Mouse (Mus musculus) olfactory bulb, adult 2 months (tissue): ENCODE results near the gene Rgs11.

Experiments
- CTCF ChIP-seq: fragments of 200-500 bp; IDR thresholded peaks from 2 replicates; pipeline ENCODE4 v1.5.1; 2012; ENCODE audit warnings: low read depth, mild to moderate bottlenecking, low read length, moderate library complexity; ENCODE audit not compliant: insufficient read depth
- POLR2A ChIP-seq: fragments of 200-500 bp; IDR thresholded peaks from 2 replicates; pipeline ENCODE4 v1.6.1; 2012; ENCODE audit warnings: mild to moderate bottlenecking, low read depth, low read length, moderate library complexity; ENCODE audit not compliant: insufficient read depth

DNA sequence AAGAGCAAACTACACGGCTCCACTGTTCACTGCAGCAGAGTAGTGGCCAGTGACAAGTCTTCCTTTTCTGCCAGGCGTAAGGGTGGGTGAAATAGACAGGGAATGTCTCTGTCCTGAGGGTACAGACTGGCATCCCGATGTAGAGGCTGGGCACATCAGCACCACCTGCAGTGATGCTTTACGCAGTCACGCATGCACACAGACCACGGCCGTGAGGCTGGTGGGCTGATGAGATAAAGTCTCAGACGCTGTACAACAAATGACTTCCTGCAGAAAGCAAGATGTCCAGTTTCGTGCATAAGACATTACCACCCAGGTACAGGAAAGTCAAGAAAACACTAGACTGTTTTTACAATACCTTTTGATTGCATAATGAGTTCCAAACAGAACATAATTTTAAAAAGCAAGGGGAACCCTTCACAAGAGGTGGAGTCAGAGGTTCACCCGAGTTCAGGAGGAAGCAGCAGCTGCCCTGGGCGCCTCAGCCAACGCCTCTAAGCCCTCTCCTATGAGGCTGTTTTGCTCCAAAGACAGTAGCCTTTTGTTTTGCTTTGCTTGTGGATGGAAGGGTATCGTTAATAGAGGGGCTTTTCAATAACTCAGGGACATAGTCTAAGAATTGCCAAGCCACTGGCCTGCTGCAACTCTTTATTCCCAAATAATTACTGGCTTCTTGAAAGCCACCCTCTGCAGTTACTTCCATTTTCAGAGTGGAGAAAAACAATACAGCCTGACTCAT lies 32.5 kb downstream of the Rgs11 start:
- TF ChIP-seq POLR2A = no peak
- TF ChIP-seq CTCF = no peak
